Mouse (Mus musculus) right cerebral cortex, postnatal 36 days (tissue): ENCODE data around the gene Nr6a1.

ENCODE experiments used
- DNase-seq, 2 experiments: peaks; one replicate each; pipeline ENCODE4 v3.0.0; 2022; ENCODE audit warnings: low spot score in 2 of 2, mixed read lengths in 1 of 2

Nr6a1 gene

DNA sequence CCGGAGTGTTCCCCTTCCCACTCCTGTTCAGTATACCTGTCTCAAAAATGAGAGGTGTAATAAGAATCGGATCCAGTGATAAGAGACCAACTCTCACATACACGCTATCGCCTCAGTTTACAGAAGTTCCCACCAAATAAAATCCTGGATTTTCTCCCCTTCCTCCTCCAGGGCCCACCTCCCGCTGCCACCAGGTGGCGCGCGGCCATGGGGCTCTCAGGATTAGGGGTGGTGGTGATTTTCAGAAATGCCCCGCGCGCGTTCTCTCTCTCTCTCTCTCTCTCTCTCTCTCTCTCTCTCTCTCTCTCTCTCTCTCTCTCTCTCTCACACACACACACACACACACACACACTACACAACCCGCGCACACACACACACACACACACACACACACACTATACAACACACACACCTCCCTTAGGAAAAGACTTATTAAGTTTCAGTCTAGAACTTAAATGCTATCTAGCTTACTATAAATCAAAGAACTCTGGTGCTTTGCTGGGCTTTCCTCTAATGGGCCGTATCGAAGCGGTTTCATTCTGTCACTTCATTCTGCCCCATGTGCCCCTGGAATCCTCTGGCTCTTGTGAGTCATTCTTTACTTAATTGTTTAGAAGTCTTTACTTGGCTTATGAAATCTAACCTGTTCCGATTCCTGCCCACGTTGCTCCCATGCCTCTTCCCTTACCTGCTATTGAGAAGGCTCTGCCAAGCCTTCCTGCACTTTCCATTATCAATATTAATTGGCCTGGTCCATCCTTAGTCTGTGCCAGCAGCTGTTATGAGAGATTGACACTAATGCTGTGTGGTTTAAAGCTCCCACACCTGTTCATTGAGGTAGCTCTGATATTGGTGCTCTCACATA, at the start of gene Nr6a1:
TSS of gene Nr6a1 (minus strand) at position 574 of the 865 bp plus-strand sequence.
- no peak for DNase-seq

DNA sequence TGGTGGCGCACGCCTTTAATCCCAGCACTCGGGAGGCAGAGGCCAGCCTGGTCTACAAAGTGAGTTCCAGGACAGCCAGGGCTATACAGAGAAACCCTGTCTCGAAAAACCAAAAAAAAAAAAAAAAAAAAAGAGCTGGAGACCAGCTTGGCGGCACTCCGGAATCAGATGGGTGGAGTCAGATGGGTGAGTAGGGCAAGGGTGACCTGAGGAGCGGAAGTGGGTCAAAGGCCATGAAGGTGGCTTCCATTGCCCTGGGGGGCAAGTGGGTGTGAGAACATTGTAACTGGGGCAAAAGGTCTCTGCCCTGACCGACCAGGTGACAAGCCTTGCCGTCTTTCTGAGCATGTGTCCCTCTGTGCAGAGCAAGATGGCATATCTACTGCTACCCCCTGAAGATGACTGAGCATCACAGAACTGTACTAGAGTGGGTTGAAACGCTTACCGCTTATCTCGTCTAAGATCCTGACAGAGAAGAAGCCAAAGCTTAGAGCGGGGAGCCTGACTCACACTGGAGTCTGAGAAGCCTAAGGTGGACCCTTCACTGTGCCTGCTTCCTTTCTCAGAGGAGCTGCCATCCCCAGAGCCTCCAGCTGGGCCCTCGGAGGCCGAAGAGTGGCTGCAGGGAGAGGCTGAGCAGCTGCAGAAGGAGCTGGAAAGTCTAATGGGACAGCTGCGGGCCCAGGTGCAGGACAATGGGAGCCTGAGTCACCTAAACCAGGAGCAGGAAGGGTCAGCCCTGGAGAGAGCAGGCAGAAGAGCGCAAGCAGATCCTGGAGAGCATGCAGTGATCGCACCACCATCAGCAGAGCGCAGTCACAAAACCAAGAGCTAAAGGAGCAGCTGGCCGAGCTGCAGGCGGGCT, 48.7 kb upstream of the Nr6a1 start:
- no peak for DNase-seq

DNA sequence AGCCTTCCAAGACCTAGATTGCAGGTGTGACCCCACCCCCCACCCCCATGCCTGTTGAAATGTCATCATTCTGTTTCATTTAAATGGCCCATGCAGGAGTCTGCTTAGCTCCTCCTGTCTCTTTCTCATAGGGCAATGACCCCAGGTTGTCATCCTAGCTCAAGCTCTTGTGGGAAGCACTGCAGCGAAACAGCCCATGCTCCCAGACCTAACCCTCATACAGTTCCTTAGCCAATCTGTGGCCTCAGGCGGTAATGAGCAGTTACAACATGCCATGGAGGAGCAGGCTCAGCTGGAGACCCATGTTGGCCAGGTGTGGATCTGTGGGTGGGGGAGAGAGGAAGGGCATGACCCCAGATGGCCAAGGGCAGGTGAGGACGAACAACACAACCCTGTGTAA, 47.7 kb upstream of the Nr6a1 start:
- DNase-seq, result no peak

DNA sequence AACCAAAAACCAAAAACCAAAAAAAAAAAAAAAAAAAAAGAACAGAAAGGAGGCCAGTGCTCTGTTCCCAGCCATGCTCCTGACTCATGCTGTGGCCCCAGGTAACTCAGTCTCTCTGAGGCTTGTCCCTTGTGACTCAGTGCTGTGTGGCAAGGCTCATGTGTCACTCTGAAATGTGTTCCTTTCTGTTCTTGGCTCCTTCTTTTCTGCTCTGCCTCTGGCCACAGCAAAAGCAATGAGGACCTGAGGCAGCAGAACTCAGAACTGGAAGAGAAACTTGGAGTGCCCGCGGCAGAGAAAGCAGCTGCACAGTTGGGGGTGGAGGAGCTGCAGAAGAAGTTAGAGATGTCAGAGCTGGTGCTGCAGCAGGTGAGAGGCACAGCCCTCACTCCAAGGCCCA, 46.7 kb upstream of the Nr6a1 start:
- DNase-seq, result no peak

DNA sequence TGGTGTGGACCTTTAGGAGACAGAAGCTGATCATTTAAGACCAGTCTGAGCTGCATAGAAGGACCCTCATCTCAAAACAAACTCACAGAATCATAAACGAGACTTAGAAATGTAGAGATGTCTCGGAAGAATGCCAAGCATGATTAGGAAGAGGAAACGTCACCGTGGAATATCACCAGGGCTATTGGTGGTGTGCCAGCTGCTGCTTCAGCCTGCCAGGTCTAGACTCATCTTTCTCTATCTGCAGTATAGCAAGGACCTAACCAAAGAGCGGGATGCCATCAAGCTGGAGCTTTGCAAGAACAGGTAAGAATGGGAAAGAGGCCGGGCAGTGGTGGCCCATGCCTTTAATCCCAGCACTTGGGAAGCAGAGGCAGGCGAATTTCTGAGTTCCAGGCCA, 46.2 kb upstream of the Nr6a1 start:
- DNase-seq, result no peak

DNA sequence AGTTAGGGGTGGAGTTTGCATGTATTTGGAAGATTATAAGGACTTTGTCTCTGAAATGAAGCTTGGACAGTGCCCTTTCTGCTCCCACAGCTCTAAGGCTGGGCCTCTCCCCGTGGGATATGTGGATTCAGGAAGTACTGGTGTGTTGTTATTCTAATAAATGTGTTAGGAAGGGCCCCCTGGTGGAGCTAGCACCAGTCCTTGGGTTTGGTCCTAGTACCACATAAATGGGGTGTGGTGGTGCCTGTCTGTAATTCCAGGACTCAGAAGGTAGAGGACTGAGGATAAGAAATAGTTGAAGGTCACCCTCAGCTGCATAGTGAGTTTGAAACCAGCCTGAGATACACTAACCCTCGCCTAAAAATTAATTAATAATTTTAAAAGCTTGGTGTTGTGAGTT, 45.7 kb upstream of the Nr6a1 start:
- DNase-seq, result no peak

DNA sequence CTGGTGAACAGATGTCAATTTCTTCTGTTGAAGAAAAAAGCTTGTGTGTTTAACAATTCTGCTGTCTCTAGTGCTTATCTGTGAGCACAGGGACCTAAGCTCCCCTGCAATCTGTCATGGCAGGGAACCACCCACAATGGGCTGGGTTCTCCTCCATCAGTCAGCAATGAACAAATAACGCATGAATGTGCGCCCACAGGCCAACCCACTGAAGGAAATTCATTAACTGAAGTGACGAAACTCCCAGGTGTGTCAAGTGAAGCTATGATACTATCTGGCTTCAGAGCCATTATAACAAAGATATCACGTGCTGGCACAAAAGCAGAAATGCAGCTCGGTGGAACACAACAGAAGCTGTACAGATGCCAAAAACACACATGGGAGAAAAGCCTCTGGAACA, 42.6 kb upstream of the Nr6a1 start:
- no peak for DNase-seq

DNA sequence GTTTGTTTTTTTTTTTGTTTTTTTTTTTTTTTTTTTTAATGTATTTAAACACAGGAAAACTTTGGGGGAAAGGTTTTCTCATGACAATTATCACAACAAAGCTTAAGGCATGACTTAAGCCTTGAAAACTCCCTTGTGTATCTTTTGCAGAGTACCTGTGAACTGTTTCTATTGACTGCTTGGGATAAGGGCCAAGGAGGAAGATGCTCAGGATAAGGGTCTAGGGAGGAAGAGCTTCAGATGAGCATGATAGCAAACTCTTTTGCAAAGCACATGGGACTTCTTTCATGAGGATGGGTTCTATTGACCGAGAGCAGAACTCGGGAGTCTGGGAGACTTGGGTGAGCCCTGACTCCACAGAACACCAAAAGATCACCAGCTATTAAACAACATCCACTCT, 42.2 kb upstream of the Nr6a1 start:
- DNase-seq, result no peak

DNA sequence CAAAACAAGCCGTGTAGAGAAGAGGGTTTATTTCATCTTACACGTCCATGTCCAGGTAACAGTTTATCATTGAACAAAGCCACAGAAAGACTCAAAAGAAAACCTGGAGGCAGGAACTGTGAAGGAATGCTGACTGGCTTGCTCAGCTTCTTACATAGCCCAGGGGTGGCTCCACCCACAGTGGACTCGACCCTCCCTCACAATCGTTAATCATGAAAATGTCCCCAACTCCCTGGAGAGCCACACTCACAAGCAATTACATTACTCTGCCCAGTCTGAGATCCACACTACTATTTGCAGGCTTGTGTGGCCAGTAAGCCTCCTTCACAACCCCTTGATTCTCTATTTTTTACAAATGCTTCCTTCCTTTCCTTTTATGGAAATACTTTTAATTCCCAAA, 36.7 kb upstream of the Nr6a1 start:
- no peak for DNase-seq

DNA sequence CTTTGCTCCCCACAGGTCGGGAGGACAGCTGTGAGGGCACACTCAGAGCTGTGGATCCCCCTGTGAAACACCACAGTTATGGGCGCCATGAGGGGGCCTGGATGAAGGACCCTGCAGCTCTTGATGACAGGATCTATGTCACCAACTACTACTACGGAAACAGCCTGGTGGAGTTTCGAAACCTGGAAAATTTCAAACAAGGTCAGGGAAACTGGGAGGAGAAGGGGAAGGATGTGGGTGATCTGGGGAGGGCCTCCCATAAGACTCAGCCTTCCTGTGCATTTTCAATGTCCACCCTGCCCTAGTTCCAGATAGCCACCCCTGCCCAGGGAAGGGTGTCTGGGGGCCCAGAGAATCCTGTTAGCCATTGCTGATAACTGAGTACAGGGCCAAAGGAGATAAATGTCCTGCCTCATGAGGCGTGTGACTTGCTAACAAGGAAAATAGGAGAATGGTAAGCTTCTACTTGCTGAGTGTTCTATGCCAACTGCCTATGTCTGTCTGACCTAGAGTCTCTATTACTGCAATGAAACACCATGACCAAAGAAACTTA, 30.3 kb upstream of the Nr6a1 start:
- no peak for DNase-seq

DNA sequence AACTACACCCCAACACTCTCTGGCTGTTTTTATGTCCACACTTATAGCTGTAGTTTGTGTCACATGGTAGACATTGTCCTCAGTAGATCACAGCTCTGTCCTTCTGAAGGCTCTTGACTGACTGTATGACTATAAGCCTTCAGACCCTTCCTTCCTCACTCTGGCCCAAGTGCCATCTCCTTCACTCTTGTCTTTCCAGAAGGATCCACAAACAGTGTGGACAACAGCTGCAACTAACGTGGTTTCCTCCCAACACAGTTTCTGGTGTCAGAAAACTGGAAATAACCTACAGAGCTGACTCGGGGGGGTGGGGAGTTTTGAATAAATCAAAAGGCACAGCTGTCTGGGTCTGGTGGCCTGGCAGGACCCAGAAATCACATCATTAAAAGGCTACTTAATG, 28.6 kb upstream of the Nr6a1 start:
- no peak for DNase-seq

DNA sequence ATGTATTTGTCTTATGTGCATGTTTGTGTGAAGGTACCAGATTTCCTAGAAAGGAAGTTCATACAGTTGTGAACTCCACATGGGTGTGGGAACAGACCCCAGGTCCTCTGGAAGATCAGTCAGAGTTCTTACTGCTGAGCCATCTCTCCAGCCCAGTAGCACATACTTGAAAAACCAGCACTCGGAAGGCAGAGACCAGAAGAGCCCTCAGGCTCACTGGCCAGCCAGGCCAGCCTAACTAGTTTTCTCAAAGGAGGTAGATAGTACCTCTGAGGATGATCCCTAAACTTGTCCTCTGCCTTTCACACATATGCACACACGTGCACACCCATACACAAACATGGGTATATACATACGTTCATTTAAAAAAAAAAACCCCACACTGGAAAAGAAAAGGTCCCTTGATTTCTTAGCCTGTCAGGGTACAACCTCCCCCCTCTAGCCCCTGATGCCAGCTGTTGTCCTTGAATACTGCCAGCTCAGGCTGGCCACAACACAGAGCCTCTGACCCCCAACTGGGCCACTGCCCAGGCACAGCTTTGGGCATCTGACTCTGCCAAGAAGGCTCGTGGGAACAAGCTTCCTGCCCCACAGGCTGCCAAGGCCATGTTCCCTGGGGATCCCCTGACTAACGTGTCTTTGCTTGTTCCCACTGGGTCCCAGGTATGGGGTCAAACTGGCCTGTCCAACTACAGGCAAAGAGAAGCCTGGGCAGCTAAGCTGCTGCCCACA, 25.8 kb upstream of the Nr6a1 start:
- peak; percentile 46 to 50 for DNase-seq

DNA sequence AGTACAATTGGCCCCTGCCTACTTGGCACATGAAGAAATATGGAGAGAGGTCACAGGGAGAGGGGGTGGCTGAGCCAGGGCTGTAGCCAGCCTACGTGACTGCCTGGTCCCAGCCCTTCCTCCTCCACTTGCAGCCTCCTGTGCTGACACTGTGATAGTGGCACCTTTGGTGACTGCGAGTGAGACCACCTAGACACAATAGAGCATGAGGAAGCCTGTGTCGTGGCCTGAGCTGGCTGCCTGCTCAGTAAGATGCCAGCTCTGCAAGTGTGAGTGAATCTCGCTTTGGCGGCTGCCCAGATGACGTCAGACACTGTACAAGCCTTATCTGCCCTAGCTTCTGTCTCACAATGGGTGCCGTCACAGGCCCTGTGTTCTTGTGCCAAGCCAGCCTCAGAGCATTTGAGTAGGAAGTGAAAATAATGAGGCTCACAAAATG, 22.8 kb upstream of the Nr6a1 start:
- DNase-seq, result peak; percentile 78

DNA sequence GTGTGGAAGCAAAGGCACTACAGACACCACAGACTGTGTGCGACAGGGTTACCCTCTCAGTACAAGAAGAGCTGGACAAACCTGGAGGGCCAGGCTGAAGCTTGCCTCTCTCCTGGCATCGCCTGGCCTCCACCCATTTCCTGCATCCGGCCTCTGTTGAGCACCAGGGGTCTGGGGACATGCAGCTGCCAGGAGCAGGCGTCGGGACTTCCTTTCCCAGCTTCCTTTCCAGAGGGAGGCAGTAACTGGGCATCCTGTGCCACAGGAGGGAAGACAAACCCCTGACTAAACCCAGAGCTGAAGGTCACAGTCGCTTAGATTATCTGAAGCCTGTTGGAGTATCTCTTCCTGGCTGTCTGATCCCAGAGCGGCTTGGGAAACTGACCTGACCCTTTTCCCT, 20.1 kb upstream of the Nr6a1 start:
- no peak for DNase-seq

DNA sequence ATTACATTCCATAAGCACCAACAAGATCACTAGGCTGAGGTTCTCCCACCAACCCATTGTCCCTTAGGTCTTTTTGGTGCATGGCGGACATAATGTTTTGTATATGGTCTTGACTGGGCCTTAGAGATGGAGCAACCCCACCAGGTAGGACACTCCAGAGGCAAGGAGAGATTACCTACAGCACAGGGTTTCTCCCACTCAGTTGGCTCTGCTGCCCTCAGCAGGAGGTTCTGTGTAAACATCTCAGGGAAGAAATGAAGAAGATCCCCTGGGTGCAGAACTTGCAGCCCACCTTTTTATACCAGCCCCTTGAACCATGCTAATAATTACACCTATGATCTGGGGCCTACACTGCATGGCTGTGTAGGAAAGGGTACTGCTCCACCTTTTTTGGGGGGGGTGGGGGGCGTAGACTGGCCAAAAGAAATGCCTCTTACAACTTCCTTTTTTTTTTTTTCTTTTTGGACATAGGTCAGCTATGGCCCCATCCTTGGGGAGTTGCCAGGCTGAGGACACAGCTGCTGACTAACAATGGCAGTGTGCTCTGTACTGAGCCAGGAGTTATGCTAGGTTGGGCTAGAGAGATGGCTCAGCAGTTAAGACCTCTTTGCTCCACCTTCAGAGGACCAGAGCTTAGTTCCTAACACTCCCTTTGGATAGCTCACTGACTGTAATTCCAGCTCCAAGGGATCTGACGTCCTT, 17.1 kb upstream of the Nr6a1 start:
- DNase-seq, result no peak

DNA sequence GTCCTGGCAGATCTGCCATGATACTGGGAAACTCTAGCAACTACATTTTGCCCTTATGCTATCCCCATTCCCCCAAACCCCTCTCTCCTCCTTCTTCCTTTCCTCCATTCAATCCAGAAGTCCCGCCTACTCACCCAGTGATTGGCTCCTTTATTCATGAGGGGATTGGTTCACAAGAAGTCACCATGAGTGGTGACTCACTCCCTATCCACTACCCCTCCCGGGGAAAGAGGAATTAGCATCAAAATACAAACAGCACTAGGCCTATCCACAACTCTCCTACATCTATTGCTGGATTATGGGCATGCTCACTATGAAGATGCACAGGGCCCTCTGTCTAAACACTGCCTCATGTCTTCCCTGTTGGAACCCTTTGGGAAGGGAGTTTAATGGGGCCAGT, 16.5 kb upstream of the Nr6a1 start:
- DNase-seq, result no peak

DNA sequence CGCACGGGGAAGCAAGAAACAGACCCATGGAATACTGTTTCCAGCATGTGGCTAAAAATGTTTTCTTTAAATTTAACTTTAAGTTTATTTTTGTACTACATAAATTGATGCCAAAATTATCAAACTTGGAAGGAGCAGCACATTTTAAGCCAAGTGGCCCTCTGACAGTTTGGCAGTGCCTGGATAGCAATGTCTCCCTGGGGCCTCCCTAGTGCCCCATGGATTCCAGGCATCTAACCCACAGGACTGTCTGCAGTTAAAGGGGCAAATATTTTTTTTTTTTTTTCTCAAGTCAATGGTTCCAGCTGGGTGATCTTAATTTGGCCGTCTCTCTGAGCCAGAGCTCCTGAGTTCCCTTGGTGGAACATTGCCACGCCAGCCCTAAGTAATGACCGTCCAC, 15.7 kb upstream of the Nr6a1 start:
- no peak for DNase-seq

DNA sequence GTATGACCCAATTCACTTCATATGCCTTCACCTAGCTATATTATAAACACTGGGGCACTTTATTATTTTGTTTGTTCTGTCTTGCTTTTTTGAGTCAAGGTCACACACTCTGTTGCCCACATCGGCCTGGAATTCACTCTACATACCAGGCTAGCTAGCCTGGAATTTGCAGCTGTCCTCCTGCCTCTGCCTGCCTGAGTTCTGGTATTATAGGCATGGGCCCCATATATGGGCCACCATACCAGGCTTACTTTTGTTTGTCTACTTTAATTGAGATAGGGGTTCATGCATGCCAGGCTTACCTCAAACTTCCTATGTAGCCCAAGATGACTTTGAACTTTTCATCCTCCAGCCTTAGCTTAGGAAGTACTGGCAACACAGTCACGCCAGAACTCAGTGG, 14.4 kb upstream of the Nr6a1 start:
- DNase-seq, result no peak

DNA sequence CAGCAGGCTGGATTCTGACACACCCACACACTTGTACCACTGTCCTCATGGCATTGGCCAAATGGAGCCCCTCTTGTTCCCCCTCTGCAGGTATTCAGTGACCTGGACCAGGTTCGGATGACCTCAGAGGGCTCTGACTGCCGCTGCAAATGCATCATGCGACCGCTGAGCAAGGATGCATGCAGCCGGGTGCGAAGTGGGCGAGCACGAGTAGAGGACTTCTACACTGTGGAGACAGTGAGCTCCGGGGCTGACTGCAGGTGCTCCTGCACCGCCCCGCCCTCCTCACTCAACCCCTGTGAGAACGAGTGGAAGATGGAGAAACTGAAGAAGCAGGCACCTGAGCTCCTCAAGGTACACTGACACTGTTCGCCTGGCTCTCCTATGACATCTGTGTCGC, 13.9 kb upstream of the Nr6a1 start:
- DNase-seq, result no peak

DNA sequence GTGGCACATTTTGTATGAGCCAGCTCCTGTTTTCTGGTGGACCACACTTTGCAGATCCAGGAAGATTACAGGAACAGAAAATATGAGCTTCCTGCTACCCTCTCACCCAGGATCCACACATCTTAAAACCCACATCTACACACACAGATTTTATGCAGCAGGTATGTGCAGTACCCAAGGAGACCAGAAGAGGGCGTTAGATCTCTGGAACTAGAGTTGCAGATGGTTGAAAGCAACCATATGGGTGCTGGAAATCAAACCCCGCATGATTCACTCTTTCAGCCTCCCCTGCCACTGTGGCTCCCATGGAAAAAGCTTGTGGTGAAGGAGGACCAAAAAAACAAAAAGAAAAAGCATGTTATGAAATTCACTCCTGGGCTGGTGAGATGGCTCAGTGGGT, 11.6 kb upstream of the Nr6a1 start:
- no peak for DNase-seq

DNA sequence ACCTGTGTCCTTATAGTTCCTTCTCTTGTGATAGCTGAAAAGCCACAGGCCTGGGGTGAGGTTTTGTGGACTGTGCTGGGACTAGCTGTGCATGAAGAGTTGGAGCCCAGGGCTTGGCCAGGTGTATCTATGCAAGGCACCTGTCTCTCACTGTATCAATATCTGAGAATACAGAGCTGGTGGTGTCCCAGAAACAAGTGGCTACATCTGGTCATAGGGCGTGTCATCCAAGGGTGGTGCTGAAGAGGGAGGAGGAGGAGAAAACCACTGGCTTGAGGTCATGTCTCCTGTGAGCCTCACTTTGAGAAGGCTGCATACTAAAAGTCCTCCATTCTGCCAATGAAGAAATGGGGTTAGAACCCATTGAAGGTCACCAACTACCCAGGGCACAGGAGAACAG, 10.5 kb upstream of the Nr6a1 start:
- no peak for DNase-seq
